Mouse (Mus musculus) stomach, embryonic 14.5 days (tissue): ENCODE results near the gene Dpp3. TPM values are rescaled to one million over a fixed set of nuclear protein-coding genes. Genes with fewer than 3 reads are reported as not detected.

Source experiments
- polyA plus RNA-seq: library from polyadenylated mRNA; unstranded; fragments of >200 nt; fragmentation: Nextera tagmentation; extraction: Ambion mirVana; gene quantifications from 2 replicates; pipeline ENCODE4 v1.2.1, GENCODE M21; 2014

Dpp3 gene
- polyA plus RNA-seq, 1 experiment from 2014 or later = 90.1 TPM

Other genes starting within 250 kb of the Dpp3 start
- 3.0 and 6.4 TPM in 2 replicates for gene Gm960, start 229.6 kb downstream of the Dpp3 start, polyA plus RNA-seq
- 3.7 and 3.9 TPM in 2 replicates for gene Sptbn2, start 217.1 kb downstream of the Dpp3 start, polyA plus RNA-seq
- gene Rbm4b, start 171.8 kb downstream of the Dpp3 start, polyA plus RNA-seq = 72.2 and 79.1 TPM in 2 replicates
- 58.0 and 60.7 TPM in 2 replicates for gene Rbm4, start 134.4 kb downstream of the Dpp3 start, polyA plus RNA-seq
- 32.0 and 35.8 TPM in 2 replicates for gene Gm21992, start 116.7 kb downstream of the Dpp3 start, polyA plus RNA-seq
- 75.9 and 77.7 TPM in 2 replicates for gene Rbm14, start 116.7 kb downstream of the Dpp3 start, polyA plus RNA-seq
- 55.4 and 55.8 TPM in 2 replicates for gene Ccs, start 89.0 kb downstream of the Dpp3 start, polyA plus RNA-seq
- 0.07 TPM in 1 of 2 replicates, not detected in the other for gene Ccdc87, start 88.9 kb downstream of the Dpp3 start, polyA plus RNA-seq
- gene Ctsf, start 73.2 kb downstream of the Dpp3 start, polyA plus RNA-seq = 22.7 and 30.0 TPM in 2 replicates
- 1.8 and 2.1 TPM in 2 replicates for gene Actn3, start 50.4 kb downstream of the Dpp3 start, polyA plus RNA-seq
- gene Zdhhc24, start 49.6 kb downstream of the Dpp3 start, polyA plus RNA-seq = 9.9 and 10.2 TPM in 2 replicates
- gene Bbs1, start 21.7 kb downstream of the Dpp3 start, polyA plus RNA-seq = 4.0 and 6.4 TPM in 2 replicates
- 1.5 and 1.6 TPM in 2 replicates for gene Peli3, start 14.8 kb upstream of the Dpp3 start, polyA plus RNA-seq
- 107 and 115 TPM in 2 replicates for gene Mrpl11, start 33.9 kb upstream of the Dpp3 start, polyA plus RNA-seq
- gene Npas4, start 62.0 kb upstream of the Dpp3 start, polyA plus RNA-seq = 0.26 and 0.50 TPM in 2 replicates
- 3.5 and 4.7 TPM in 2 replicates for gene Slc29a2, start 95.6 kb upstream of the Dpp3 start, polyA plus RNA-seq
- 40.5 and 45.4 TPM in 2 replicates for gene B4gat1, start 110.5 kb upstream of the Dpp3 start, polyA plus RNA-seq
- gene AC124502.3, start 110.6 kb upstream of the Dpp3 start, polyA plus RNA-seq = 0.55 and 1.8 TPM in 2 replicates
- 43.4 and 45.3 TPM in 2 replicates for gene Brms1, start 113.1 kb upstream of the Dpp3 start, polyA plus RNA-seq
- gene Rin1, start 122.2 kb upstream of the Dpp3 start, polyA plus RNA-seq = 2.4 and 3.3 TPM in 2 replicates
- gene Cd248, start 139.8 kb upstream of the Dpp3 start, polyA plus RNA-seq = 88.3 and 90.1 TPM in 2 replicates
- 6.4 and 7.7 TPM in 2 replicates for gene Tmem151a, start 157.2 kb upstream of the Dpp3 start, polyA plus RNA-seq
- 112 and 117 TPM in 2 replicates for gene Yif1a, start 160.3 kb upstream of the Dpp3 start, polyA plus RNA-seq
- 25.8 and 27.3 TPM in 2 replicates for gene Cnih2, start 170.2 kb upstream of the Dpp3 start, polyA plus RNA-seq
- gene Rab1b, start 178.8 kb upstream of the Dpp3 start, polyA plus RNA-seq = 253 TPM in 2 replicates
- gene Klc2, start 190.3 kb upstream of the Dpp3 start, polyA plus RNA-seq = 15.7 and 15.9 TPM in 2 replicates